Mouse (Mus musculus): Measurements from ENCODE around the gene Hyls1. TPM values are rescaled to one million over a fixed set of nuclear protein-coding genes. Genes with fewer than 3 reads are reported as not detected.

Gene Hyls1
- polyA plus RNA-seq, 1 experiment: 0.89 TPM

DNA sequence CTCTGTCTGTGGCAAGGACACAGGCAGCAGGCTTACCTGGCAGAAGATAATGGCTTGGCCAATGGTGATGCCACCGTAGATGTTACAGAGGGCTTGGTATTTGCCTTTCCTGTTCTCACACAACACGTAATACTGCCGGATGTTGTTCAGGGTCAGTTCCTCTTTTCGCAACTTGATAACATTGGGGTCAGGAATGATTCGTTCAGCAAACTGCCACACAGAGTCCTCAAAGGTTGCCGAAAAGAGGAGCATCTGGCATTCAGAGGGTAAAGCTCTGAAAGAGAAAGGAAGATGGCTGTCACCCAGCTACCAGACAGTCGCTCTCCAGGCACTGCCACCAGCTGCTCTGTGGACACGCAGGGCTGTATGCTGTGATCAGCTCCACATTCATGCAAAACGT is 23.5 kb downstream of the Hyls1 start:
- WGBS: 50% methylated on average over 9 of the region's 9 CpGs
- no peak overlapping the region for H3K4me3 ChIP-seq (replicated peaks; ENCODE audit: extremely low read depth, low read depth, low read length)
- TF ChIP-seq POLR2A (IDR thresholded peaks at IDR 0.05; ENCODE audit: borderline replicate concordance, extremely low read depth, low read depth, low read length) (no peak), CTCF (IDR thresholded peaks at IDR 0.05; ENCODE audit: insufficient read depth, low read length) (no peak)
- DNase-seq: no peak
- H3K4me1 ChIP-seq (ENCODE audit: control insufficient read depth, insufficient read depth, low read length): no peaks in the 10 kb centered on the region

- Histone ChIP-seq H3K4me3 (replicated peaks; ENCODE audit: extremely low read depth, low read depth, low read length) (no peak overlapping the region), H3K4me1 (ENCODE audit: control insufficient read depth, insufficient read depth, low read length) (no peaks in the 10 kb centered on the region)
- no peak for TF ChIP-seq CTCF (IDR thresholded peaks at IDR 0.05; ENCODE audit: insufficient read depth, low read length)
- TF ChIP-seq POLR2A (IDR thresholded peaks at IDR 0.05; ENCODE audit: borderline replicate concordance, extremely low read depth, low read depth, low read length): no peak
- DNase-seq: no peak
- 72% methylated on average over 12 of the region's 12 CpGs for WGBS
Measured at GRCm38 (mm10) chr9:35545704-35546103, 24.5 kb downstream of the Hyls1 start.

DNA sequence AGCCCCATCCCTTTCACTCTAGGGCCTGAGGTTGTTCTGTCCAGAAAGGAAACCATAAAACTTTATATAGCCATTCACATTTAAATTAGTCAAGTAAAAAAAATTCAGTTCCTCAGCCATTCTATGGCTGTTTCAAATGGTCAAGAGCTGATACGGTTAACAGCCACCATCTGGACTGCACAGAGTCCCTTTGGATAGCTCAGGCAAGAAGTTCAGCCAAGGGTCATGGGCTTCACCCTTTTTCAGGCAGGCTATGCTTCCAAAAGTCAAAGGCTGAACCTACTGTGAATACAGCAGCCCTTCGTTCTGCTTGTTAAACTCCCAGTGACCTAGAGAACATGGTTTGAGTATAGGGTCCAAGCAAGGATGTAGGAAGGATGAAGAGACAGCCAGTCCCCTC is 25.5 kb downstream of the Hyls1 start:
- no peak overlapping the region for H3K4me3 ChIP-seq (replicated peaks; ENCODE audit: extremely low read depth, low read depth, low read length)
- no peak for DNase-seq
- TF ChIP-seq POLR2A (IDR thresholded peaks at IDR 0.05; ENCODE audit: borderline replicate concordance, extremely low read depth, low read depth, low read length) (no peak), CTCF (IDR thresholded peaks at IDR 0.05; ENCODE audit: insufficient read depth, low read length) (no peak)
- no peaks in the 10 kb centered on the region for H3K4me1 ChIP-seq (ENCODE audit: control insufficient read depth, insufficient read depth, low read length)
- WGBS: 75% methylated on average over 2 of the region's 2 CpGs

DNA sequence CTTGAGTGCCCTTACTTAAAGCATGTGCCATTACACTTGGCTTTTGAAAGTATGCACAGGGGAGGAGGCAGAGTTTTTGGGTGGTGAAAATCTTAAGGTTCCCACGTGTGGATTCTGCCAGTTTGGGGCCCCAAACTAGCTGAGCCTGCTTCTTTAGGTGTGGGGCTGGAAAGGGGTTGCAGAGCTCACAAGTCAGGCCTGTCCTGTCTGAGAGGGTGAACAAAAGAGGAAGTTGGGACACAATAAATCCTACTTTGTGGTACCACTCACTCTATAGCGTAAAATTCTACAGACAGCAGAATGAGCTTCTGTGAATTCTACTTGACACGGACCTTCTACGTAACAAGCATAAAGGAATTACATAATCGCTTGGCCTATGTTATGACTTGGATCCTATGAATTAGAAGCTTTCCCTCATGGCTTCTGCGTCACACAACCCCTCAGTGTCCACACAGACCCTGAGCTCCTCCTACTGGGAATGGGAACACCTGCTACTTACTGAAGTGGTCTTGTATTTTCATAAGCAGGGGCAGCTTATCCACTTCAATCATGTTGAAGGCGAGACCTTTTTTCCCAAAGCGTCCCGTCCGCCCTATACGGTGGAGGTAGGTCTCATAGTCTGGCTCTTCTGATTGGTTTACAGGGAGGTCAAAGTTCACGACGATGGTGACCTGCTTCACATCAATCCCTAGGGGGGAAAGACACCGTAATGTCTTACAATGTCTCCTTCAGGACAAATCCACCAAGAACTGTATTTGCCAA is 26.9 kb downstream of the Hyls1 start:
- no peak for DNase-seq
- 82% methylated on average over 14 of the region's 14 CpGs for WGBS
- Histone ChIP-seq H3K4me3 (replicated peaks; ENCODE audit: extremely low read depth, low read depth, low read length) (no peak overlapping the region), H3K4me1 (ENCODE audit: control insufficient read depth, insufficient read depth, low read length) (no peaks in the 10 kb centered on the region)
- TF ChIP-seq POLR2A (IDR thresholded peaks at IDR 0.05; ENCODE audit: borderline replicate concordance, extremely low read depth, low read depth, low read length) (no peak), CTCF (IDR thresholded peaks at IDR 0.05; ENCODE audit: insufficient read depth, low read length) (no peak)

DNA sequence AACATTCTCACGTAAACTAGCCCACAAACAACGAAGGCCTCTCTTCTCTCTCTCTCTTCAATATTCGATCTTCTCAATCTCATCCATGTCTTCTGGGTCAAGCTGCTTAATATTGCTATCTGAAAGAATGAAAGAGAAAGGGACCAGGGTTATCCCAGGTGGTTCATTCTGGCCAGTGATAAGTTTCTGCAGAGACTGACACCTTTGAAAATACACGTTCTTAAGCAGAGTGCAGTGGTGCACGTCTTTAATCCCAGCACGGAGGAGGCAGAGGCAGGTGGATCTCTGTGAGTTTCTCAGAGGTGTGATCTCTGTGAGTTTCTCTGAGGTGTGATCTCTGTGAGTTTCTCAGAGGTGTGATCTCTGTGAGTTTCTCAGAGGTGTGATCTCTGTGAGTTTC is 28.3 kb downstream of the Hyls1 start:
- DNase-seq: no peak
- no peak for TF ChIP-seq POLR2A (IDR thresholded peaks at IDR 0.05; ENCODE audit: borderline replicate concordance, extremely low read depth, low read depth, low read length)
- no peak for TF ChIP-seq CTCF (IDR thresholded peaks at IDR 0.05; ENCODE audit: insufficient read depth, low read length)
- Histone ChIP-seq H3K4me3 (replicated peaks; ENCODE audit: extremely low read depth, low read depth, low read length) (no peak overlapping the region), H3K4me1 (ENCODE audit: control insufficient read depth, insufficient read depth, low read length) (no peaks in the 10 kb centered on the region)
- 63% methylated on average over 6 of the region's 6 CpGs for WGBS

DNA sequence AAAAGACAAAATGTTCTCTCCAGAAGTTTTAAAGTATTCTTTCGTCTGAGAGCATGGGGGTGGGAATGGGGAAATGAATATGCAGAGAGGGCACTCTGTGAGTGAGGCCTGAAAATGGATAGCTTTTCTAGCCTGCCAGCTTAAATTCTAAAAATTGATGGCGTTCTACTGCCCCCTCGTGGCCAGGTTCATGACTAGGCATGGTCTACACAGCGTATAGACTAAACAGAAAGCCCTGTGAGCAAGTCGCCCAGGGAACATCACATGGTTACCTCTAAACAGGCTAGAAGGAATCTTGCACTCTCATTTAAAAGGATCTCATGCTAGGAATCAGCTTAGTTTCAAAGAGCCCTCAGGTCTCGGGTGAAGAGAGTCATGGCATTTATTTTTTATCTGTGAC is 28.7 kb downstream of the Hyls1 start:
- TF ChIP-seq CTCF (IDR thresholded peaks at IDR 0.05; ENCODE audit: insufficient read depth, low read length): peak; percentile 64
- no peak for TF ChIP-seq POLR2A (IDR thresholded peaks at IDR 0.05; ENCODE audit: borderline replicate concordance, extremely low read depth, low read depth, low read length)
- WGBS: 8% methylated on average over 6 of the region's 6 CpGs
- DNase-seq: peak; percentile 69
- Histone ChIP-seq H3K4me3 (replicated peaks; ENCODE audit: extremely low read depth, low read depth, low read length) (no peak overlapping the region), H3K4me1 (ENCODE audit: control insufficient read depth, insufficient read depth, low read length) (no peaks in the 10 kb centered on the region)

DNA sequence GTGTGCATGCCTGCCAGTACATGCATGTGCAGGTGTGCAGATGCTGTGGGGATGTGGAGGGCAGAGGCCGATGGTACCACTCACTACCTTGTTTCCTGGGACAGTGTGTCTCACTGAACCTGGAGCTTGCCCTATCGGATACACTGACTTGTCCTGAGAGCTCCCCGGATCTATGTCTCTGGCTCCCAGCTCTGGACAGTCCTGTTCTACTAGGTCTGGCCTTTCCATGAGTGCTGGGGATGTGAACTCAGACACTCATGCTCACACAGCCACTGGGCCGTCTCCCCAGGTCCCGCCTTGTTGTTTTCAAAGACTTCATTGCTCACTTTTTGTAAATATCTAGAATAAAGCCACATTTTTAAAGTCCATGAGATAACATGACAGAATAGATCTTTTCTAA is 29.2 kb downstream of the Hyls1 start:
- Histone ChIP-seq H3K4me1 (ENCODE audit: control insufficient read depth, insufficient read depth, low read length) (no peaks in the 10 kb centered on the region), H3K4me3 (replicated peaks; ENCODE audit: extremely low read depth, low read depth, low read length) (no peak overlapping the region)
- TF ChIP-seq POLR2A (IDR thresholded peaks at IDR 0.05; ENCODE audit: borderline replicate concordance, extremely low read depth, low read depth, low read length): no peak
- no peak for TF ChIP-seq CTCF (IDR thresholded peaks at IDR 0.05; ENCODE audit: insufficient read depth, low read length)
- DNase-seq: no peak
- WGBS: 76% methylated on average over 5 of the region's 5 CpGs

GRCm38 (mm10) chr9:35539001-35539750 is 31.0 kb downstream of the Hyls1 start:
- DNase-seq: no peak
- Histone ChIP-seq H3K4me3 (replicated peaks; ENCODE audit: extremely low read depth, low read depth, low read length) (no peak overlapping the region), H3K4me1 (ENCODE audit: control insufficient read depth, insufficient read depth, low read length) (no peaks in the 10 kb centered on the region)
- TF ChIP-seq CTCF (IDR thresholded peaks at IDR 0.05; ENCODE audit: insufficient read depth, low read length) (no peak), POLR2A (IDR thresholded peaks at IDR 0.05; ENCODE audit: borderline replicate concordance, extremely low read depth, low read depth, low read length) (no peak)
- 64% methylated on average over 13 of the region's 13 CpGs for WGBS

GRCm38 (mm10) chr9:35535876-35536275 is 34.3 kb downstream of the Hyls1 start:
- WGBS: 65% methylated on average over 4 of the region's 4 CpGs
- DNase-seq: no peak
- H3K4me1 ChIP-seq (ENCODE audit: control insufficient read depth, insufficient read depth, low read length): no peaks in the 10 kb centered on the region
- TF ChIP-seq CTCF (IDR thresholded peaks at IDR 0.05; ENCODE audit: insufficient read depth, low read length) (no peak), POLR2A (IDR thresholded peaks at IDR 0.05; ENCODE audit: borderline replicate concordance, extremely low read depth, low read depth, low read length) (no peak)
- H3K4me3 ChIP-seq (replicated peaks; ENCODE audit: extremely low read depth, low read depth, low read length): no peak overlapping the region

DNA sequence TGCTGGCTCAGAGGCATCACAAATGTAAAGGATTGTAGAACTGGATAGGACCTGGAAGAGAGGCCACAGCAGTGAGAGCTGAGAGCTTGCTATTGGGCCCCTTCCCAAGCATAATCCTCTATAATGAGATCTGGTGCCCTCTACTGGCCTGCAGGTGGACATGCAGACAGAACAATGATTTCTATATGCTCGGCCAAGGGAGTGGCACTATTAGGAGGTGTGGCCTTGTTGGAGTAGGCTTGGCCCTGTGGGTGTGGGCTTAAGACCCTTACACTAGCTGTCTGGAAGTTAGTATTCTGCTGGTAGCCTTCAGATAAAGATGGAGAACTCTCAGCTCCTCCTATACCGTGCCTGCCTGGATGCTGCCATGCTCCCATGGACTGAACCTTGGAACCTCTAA is 35.1 kb downstream of the Hyls1 start:
- TF ChIP-seq POLR2A (IDR thresholded peaks at IDR 0.05; ENCODE audit: borderline replicate concordance, extremely low read depth, low read depth, low read length): no peak
- TF ChIP-seq CTCF (IDR thresholded peaks at IDR 0.05; ENCODE audit: insufficient read depth, low read length): peak; percentile 58
- Histone ChIP-seq H3K4me1 (ENCODE audit: control insufficient read depth, insufficient read depth, low read length) (no peaks in the 10 kb centered on the region), H3K4me3 (replicated peaks; ENCODE audit: extremely low read depth, low read depth, low read length) (no peak overlapping the region)
- DNase-seq: no peak
- WGBS: 11% methylated on average over 2 of the region's 2 CpGs
